Mouse (Mus musculus): ENCODE results near the gene Olfr279. TPM values are rescaled to one million over a fixed set of nuclear protein-coding genes. Genes with fewer than 3 reads are reported as not detected.

Gene Olfr279
- total RNA-seq, 2 experiments from 2014 or later = not detected

- ATAC-seq (replicated peaks; ENCODE audit: low FRiP score, poor library complexity, severe bottlenecking) = no peak
Observed at GRCm38 (mm10) chr15:98541064-98541463, 48.9 kb downstream of the Olfr279 start.

- no peak for ATAC-seq (replicated peaks; ENCODE audit: low FRiP score, poor library complexity, severe bottlenecking)
Observed at GRCm38 (mm10) chr15:98543341-98543740, 51.1 kb downstream of the Olfr279 start.

GRCm38 (mm10) chr15:98545151-98545550 is 52.9 kb downstream of the Olfr279 start:
- no peak for ATAC-seq (replicated peaks; ENCODE audit: low FRiP score, poor library complexity, severe bottlenecking)

DNA sequence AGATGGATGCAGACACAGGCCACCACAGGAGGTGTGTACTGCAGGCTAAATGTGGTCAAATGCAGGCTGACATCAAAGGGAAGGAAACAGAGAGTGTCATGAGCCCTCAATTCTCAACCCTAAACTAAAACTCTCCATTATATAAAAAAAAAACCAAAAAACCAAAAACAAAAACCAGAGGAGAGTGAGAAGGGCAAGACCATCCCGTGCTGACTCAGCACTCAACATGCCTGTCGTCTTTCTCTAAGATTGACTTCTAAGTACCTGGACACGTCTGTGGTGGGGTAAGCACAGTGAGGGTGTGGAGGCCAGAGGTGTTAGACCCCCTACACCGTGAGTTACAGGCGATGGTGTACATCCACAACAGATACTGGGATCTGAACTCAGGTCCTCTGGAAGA is 54.6 kb downstream of the Olfr279 start:
- no peak for ATAC-seq (replicated peaks; ENCODE audit: low FRiP score, poor library complexity, severe bottlenecking)

Other genes starting within 250 kb of the Olfr279 start
- not detected in 2 replicates for gene H1fnt, start 235.1 kb upstream of the Olfr279 start, total RNA-seq (2015; ENCODE audit: low replicate concordance)
- gene H1fnt, start 235.1 kb upstream of the Olfr279 start, total RNA-seq (2017; ENCODE audit: low replicate concordance) = not detected in 2 replicates
- gene Zfp641, start 196.2 kb upstream of the Olfr279 start, total RNA-seq (2015; ENCODE audit: low replicate concordance) = not detected in 2 replicates
- gene Zfp641, start 196.2 kb upstream of the Olfr279 start, total RNA-seq (2017; ENCODE audit: low replicate concordance) = not detected in 2 replicates
- not detected in 2 replicates for gene Olfr285, start 175.0 kb upstream of the Olfr279 start, total RNA-seq (2015; ENCODE audit: low replicate concordance)
- not detected in 2 replicates for gene Olfr285, start 175.0 kb upstream of the Olfr279 start, total RNA-seq (2017; ENCODE audit: low replicate concordance)
- gene Olfr284, start 151.4 kb upstream of the Olfr279 start, total RNA-seq (2015; ENCODE audit: low replicate concordance) = not detected in 2 replicates
- not detected in 2 replicates for gene Olfr284, start 151.4 kb upstream of the Olfr279 start, total RNA-seq (2017; ENCODE audit: low replicate concordance)
- gene Olfr283, start 111.5 kb upstream of the Olfr279 start, total RNA-seq (2015; ENCODE audit: low replicate concordance) = not detected in 2 replicates
- not detected in 2 replicates for gene Olfr283, start 111.5 kb upstream of the Olfr279 start, total RNA-seq (2017; ENCODE audit: low replicate concordance)
- not detected in 2 replicates for gene Olfr282, start 61.2 kb upstream of the Olfr279 start, total RNA-seq (2015; ENCODE audit: low replicate concordance)
- not detected in 2 replicates for gene Olfr282, start 61.2 kb upstream of the Olfr279 start, total RNA-seq (2017; ENCODE audit: low replicate concordance)
- not detected in 2 replicates for gene Olfr281, start 39.8 kb upstream of the Olfr279 start, total RNA-seq (2015; ENCODE audit: low replicate concordance)
- gene Olfr281, start 39.8 kb upstream of the Olfr279 start, total RNA-seq (2017; ENCODE audit: low replicate concordance) = not detected in 2 replicates
- not detected in 2 replicates for gene OR5BS1P, start 22.5 kb upstream of the Olfr279 start, total RNA-seq (2015; ENCODE audit: low replicate concordance)
- not detected in 2 replicates for gene OR5BS1P, start 22.5 kb upstream of the Olfr279 start, total RNA-seq (2017; ENCODE audit: low replicate concordance)
- gene Lalba, start 9.7 kb upstream of the Olfr279 start, total RNA-seq (2015; ENCODE audit: low replicate concordance) = not detected in 2 replicates
- gene Lalba, start 9.7 kb upstream of the Olfr279 start, total RNA-seq (2017; ENCODE audit: low replicate concordance) = not detected in 2 replicates
- gene Kansl2, start 41.9 kb downstream of the Olfr279 start, total RNA-seq (2015; ENCODE audit: low replicate concordance) = 15.5 and 19.7 TPM in 2 replicates
- gene Kansl2, start 41.9 kb downstream of the Olfr279 start, total RNA-seq (2017; ENCODE audit: low replicate concordance) = 11.5 and 18.0 TPM in 2 replicates
- 80.0 and 121 TPM in 2 replicates for gene Ccnt1, start 78.5 kb downstream of the Olfr279 start, total RNA-seq (2015; ENCODE audit: low replicate concordance)
- gene Ccnt1, start 78.5 kb downstream of the Olfr279 start, total RNA-seq (2017; ENCODE audit: low replicate concordance) = 72.0 and 75.4 TPM in 2 replicates
- not detected in 2 replicates for gene 4930415O20Rik, start 78.6 kb downstream of the Olfr279 start, total RNA-seq (2015; ENCODE audit: low replicate concordance)
- not detected in 2 replicates for gene 4930415O20Rik, start 78.6 kb downstream of the Olfr279 start, total RNA-seq (2017; ENCODE audit: low replicate concordance)
- gene Adcy6, start 117.7 kb downstream of the Olfr279 start, total RNA-seq (2015; ENCODE audit: low replicate concordance) = 62.3 and 81.3 TPM in 2 replicates
- gene Adcy6, start 117.7 kb downstream of the Olfr279 start, total RNA-seq (2017; ENCODE audit: low replicate concordance) = 133 and 140 TPM in 2 replicates
- not detected in 2 replicates for gene Cacnb3, start 138.4 kb downstream of the Olfr279 start, total RNA-seq (2015; ENCODE audit: low replicate concordance)
- 0.77 TPM in 1 of 2 replicates, not detected in the other for gene Cacnb3, start 138.4 kb downstream of the Olfr279 start, total RNA-seq (2017; ENCODE audit: low replicate concordance)
- gene Ddx23, start 170.5 kb downstream of the Olfr279 start, total RNA-seq (2015; ENCODE audit: low replicate concordance) = 24.5 and 26.0 TPM in 2 replicates
- gene Ddx23, start 170.5 kb downstream of the Olfr279 start, total RNA-seq (2017; ENCODE audit: low replicate concordance) = 49.9 and 91.9 TPM in 2 replicates
- 0.36 TPM in 1 of 2 replicates, not detected in the other for gene Rnd1, start 185.1 kb downstream of the Olfr279 start, total RNA-seq (2015; ENCODE audit: low replicate concordance)
- gene Rnd1, start 185.1 kb downstream of the Olfr279 start, total RNA-seq (2017; ENCODE audit: low replicate concordance) = not detected in 2 replicates
- not detected in 2 replicates for gene Ccdc65, start 215.8 kb downstream of the Olfr279 start, total RNA-seq (2015; ENCODE audit: low replicate concordance)
- not detected in 2 replicates for gene Ccdc65, start 215.8 kb downstream of the Olfr279 start, total RNA-seq (2017; ENCODE audit: low replicate concordance)
- gene Fkbp11, start 235.8 kb downstream of the Olfr279 start, total RNA-seq (2015; ENCODE audit: low replicate concordance) = 2.5 TPM in 1 of 2 replicates, not detected in the other
- 1.4 TPM in 1 of 2 replicates, not detected in the other for gene Fkbp11, start 235.8 kb downstream of the Olfr279 start, total RNA-seq (2017; ENCODE audit: low replicate concordance)

Data from erythroid progenitor cell, adult 5-6 weeks (primary cell).